In genomic region chr6:144498177-144498576, GRCm38 (mm10) we compare ENCODE assay signal across 10 mouse cellular contexts.
DNase-seq lines count a peak whose midpoint lies in the region; ATAC-seq lines count a peak whose summit lies in the region.
"Had no signal": no experiment of that assay in that cellular context is flagged by ENCODE, and none has a peak within 500 bp of the region (broad histone marks: within the 10 kb centered on the region; RNA-seq: fewer than 3 reads in every experiment).

No protein-coding gene starts in this region.

- WGBS in kidney, embryonic 14.5 days: 94% methylated on average over 5 of the region's 5 CpGs
- WGBS in heart, embryonic 11.5 days (ENCODE audit: insufficient replicate concordance): 87% methylated on average over 5 of the region's 5 CpGs

- peak; percentile 18 for DNase-seq in kidney, postnatal 10 days
- DNase-seq in 416B (ENCODE audit: low read depth) (peak; percentile 17), ES-CJ7 (ENCODE audit: low read depth, low spot score) (peak; percentile 47)
- DNase-seq in naive thymus-derived CD4-positive, alpha-beta T cell, adult 2 months (ENCODE audit: low read depth): peak; percentile 17
- DNase-seq in urinary bladder, postnatal 4 days (ENCODE audit: low spot score in 2 of 2): no peak
- DNase-seq: cerebellum, postnatal 36 days; lung, adult 18-20 months had no signal

- no peak overlapping the region for H3K27ac ChIP-seq in kidney, embryonic 14.5 days (ENCODE audit: low read depth, low read length)
- no peak overlapping the region for H3K27ac ChIP-seq in heart, embryonic 11.5 days (ENCODE audit: low read depth, low read length)

- no peak overlapping the region for H3K9ac ChIP-seq in kidney, embryonic 14.5 days (ENCODE audit: low read depth, low read length)
- H3K9ac ChIP-seq in heart, embryonic 11.5 days (ENCODE audit: low read depth, low read length): no peak overlapping the region

- H3K9me3 ChIP-seq in kidney, embryonic 14.5 days (ENCODE audit: control insufficient read depth, low read length): no peaks in the 10 kb centered on the region
- no peaks in the 10 kb centered on the region for H3K9me3 ChIP-seq in heart, embryonic 11.5 days (replicated peaks; ENCODE audit: control insufficient read depth, low read length)

- no peaks in the 10 kb centered on the region for H3K4me1 ChIP-seq in kidney, embryonic 14.5 days (ENCODE audit: control insufficient read depth, insufficient read depth, low read length)
- no peaks in the 10 kb centered on the region for H3K4me1 ChIP-seq in heart, embryonic 11.5 days (ENCODE audit: control insufficient read depth, insufficient read depth, low read length)

- H3K36me3 ChIP-seq in kidney, embryonic 14.5 days (ENCODE audit: control insufficient read depth, insufficient read depth, low read length): no peaks in the 10 kb centered on the region
- no peaks in the 10 kb centered on the region for H3K36me3 ChIP-seq in heart, embryonic 11.5 days (ENCODE audit: control insufficient read depth, insufficient read depth, low read length)

- ATAC-seq in kidney, embryonic 14.5 days (ENCODE audit: low FRiP score, low TSS enrichment): no peak
- no peak for ATAC-seq in heart, embryonic 11.5 days (replicated peaks; ENCODE audit: insufficient number of reproducible peaks, low FRiP score, low TSS enrichment)
- ATAC-seq: midbrain, embryonic 16.5 days had no signal

- no peak overlapping the region for H3K4me3 ChIP-seq in kidney, embryonic 14.5 days (ENCODE audit: low read length)
- no peak overlapping the region for H3K4me3 ChIP-seq in heart, embryonic 11.5 days (ENCODE audit: low read depth, low read length)

- H3K27me3 ChIP-seq in kidney, embryonic 14.5 days (ENCODE audit: control insufficient read depth, insufficient read depth, low read length): no peaks in the 10 kb centered on the region
- H3K27me3 ChIP-seq in heart, embryonic 11.5 days (ENCODE audit: control insufficient read depth, insufficient read depth, low read length): no peaks in the 10 kb centered on the region

- no peak overlapping the region for H3K4me2 ChIP-seq in kidney, embryonic 14.5 days (replicated peaks; ENCODE audit: low read depth, low read length)
- no peak overlapping the region for H3K4me2 ChIP-seq in heart, embryonic 11.5 days

Comparison
In these comparisons a context has a peak if more than half of its experiments do, and no peak if none do; other contexts are left out.
1. DNase-seq: peak in kidney, postnatal 10 days (single experiment), 416B (single experiment), ES-CJ7 (single experiment) and naive thymus-derived CD4-positive, alpha-beta T cell, adult 2 months (single experiment); none in urinary bladder, postnatal 4 days (0 of 2).